Mouse (Mus musculus): Measurements from ENCODE around the gene Slc35f5.
"Not testable (repeated sequence)": the region's sequence is repeated elsewhere in the genome, so short reads cannot be mapped to it uniquely, and the experiment has no call there.

The Slc35f5 gene

DNA sequence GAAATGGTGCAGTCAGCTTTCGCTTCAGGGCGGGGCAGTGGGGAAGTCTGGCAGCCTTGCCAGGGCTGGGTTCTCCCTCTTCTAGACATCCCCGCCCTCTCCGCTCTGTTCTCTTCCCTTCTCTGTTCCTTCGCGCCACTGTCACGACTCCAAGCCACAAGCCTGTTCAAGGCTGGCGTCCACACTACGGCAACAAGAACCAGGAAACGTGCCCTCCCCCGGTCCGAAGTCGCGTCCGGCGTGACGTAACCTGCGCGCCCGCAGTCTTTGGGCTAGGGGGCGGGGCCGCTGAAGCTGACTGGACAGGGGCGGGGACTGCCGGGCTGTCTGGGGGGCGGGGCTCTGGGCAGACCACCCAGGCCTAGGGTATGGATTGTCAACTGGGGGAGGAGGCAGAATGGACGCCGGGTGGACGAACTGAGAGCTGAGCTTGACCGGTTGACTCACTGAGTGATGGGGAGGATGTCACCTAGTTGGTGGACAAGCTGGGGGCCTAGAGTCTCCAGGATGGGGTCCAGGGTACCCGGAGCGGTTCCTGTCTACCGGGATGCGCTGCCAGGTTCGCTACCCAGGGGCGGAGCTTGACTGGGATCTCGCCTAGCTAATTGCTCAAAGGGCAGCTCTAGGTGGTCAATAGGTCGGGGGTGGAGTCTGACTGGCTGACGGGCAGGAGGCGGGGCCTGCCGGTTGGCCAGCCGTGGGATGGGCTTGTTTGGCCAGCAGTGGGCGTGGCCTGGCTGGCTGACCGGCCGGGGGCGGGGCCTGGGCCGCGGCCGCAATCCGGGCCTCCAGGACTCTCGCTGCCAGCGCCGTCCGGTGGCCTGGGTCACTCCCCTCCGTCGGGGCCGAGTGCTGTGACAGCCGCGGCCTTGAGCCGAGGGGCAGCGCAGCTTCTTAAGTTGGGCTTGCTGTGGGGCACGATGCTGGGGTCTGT, at the start of gene Slc35f5:
Gene Slc35f5, plus strand, starts transcription at position 337 of the 934 bp plus-strand sequence.
- in situ Hi-C loops (cut with MboI, MseI): loop anchor here (5.0 kb wide), 1 partner anchor 128 kb away; no protein-coding TSS in a partner anchor

GRCm38 (mm10) chr1:125514706-125515105, 45.7 kb upstream of the Slc35f5 start:
- in situ Hi-C loops (cut with MboI, MseI): no loop called here

- in situ Hi-C loops (cut with MboI, MseI): no loop called here
These were observed 43.3 kb upstream of the Slc35f5 start for GRCm38 (mm10) chr1:125516910-125517659.

DNA sequence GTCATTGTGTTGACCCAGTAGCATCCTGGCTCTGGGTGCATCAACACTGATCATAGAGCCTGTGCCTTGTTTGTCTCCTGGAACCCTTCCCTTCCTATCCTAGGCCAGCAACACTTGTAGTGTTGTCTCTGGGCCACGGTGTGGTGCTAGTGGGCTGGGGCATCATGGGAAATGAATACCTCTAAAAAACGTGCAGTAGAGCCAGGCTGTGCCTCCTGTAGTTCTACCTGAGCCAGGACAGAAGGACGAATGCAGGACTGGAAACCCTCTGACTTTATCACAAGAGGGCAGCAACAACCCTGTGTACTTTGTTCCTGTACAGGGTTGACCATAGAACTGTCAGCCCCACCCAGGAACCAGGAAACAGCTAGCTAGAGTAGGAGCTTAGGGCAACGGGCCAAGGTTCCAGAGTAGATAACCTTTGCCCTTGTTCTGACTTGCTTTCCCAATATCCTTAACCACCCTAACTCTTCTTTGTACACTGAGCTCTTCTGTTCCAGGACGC, 41.2 kb upstream of the Slc35f5 start:
- in situ Hi-C loops (cut with MboI, MseI): no loop called here

GRCm38 (mm10) chr1:125525965-125526665, 34.3 kb upstream of the Slc35f5 start:
- in situ Hi-C loops (cut with MboI, MseI): no loop called here

DNA sequence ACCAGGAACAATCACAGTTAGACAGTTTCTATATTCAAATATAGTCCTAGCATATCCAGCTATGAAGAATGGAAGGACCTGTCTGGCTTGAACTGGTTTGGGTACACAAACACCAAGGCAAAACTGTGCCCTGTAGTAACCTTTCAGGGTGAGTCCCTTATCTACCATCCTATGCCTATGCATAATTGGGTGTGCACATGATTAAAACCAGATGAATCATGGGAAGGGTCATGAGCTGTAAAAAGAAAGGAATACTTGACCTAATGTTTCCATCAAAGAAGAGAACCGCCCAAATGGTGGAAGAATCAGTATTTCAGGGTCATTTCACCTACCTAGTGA, 33.8 kb upstream of the Slc35f5 start:
- in situ Hi-C loops (cut with MboI, MseI): no loop called here

GRCm38 (mm10) chr1:125527364-125527763, 33.0 kb upstream of the Slc35f5 start:
- in situ Hi-C loops (cut with MboI, MseI): no loop called here

DNA sequence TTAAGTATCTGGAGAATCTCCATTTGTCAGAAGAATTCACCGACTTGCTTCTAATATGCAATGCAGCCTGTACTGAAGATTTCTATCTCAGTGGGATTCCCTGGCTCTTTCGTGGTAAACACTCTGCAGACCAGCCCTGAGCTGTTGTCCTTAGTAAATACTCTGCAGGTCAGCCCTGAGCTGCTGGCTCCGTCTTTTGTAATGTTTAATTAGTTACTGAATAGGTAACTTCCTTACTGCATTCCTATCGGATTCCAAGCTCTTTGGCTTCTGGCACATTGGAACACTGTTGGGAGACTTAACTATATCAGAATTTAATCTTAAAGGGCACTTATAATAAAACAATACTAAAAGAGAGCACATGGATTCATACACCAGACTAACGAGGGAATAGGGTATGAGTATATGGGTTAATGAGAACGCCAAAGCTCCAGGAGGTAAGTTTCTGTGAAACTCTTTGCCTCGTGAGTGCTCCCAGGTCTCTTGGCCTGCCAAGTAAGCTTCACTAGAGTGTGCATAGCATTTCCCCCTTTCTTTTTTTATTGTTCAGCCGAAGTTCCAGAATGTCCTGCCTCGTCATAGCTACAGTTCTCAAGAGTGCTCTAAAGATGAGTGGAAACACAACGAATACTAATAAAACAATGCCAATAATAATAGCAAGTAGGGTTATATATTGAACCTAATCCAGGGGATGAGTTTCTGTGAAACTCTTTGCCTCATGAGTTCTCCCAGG, 27.0 kb upstream of the Slc35f5 start:
- in situ Hi-C loops (cut with MboI, MseI): not testable (repeated sequence)

DNA sequence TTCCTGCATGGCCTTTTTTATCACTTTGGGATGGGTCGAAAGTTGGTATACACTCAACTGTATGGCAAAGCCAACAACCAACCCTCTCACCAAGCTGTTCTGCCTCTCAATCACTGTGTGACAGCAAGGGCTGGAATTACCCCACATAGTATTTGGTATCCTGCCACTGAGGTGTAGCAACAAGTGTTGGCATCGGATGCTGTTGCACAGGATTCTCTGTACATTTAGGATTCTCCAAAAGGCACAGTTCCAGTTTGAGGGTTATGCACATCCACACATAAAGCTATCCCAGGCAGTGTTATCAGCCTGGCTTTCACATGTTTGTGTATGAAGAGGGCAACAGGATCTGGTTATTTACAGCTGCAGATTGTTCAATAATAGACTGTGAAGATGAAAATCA, 23.3 kb upstream of the Slc35f5 start:
- in situ Hi-C loops (cut with MboI, MseI): no loop called here

- in situ Hi-C loops (cut with MboI, MseI): no loop called here
These were observed 22.6 kb upstream of the Slc35f5 start for GRCm38 (mm10) chr1:125537776-125538175.

GRCm38 (mm10) chr1:125539312-125539711, 21.1 kb upstream of the Slc35f5 start:
- in situ Hi-C loops (cut with MboI, MseI): no loop called here

DNA sequence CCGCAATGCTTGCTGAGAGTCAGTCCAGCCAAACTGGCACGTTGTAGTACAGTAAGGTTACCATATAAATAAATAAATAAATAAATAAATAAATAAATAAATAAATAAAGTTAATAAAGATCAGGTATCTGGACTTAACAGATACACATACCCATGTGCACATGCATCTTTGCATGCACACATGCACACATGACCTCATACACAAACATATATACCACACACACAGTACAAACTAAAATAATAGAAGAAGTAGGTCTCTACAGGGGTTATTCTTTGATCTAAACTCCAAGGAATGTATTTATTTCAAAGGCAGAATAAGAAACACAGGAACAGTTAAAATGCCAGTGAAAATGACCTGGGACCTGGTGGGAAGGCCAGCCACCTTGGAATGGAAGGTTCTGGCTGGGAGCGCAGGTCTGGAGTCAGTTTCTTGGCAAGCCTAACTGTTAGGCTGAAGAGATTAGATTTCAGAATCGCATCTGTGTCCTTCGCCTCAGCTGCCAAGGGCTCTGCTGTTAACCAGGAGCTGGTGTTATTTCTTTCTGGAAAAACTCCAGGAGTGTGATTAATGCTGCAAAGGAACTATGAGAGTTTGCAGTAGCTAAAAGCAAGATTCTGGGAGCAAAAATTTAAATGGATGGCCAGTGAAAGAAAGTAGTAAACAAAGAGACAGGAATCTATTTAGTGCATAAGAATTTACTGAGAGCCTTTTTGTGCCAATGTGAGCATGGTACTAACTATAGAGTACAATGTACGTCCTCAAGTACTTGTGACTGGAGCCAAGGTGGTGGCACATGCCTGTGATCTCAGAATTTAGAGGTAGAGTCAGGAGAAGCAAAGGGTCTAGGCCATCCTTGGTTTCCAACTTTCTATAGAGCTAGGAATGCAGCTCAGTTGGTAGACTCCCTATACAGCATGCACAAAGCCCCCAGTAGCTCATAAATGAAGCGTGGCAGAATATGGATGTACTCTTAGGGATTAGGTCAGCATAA, 18.1 kb upstream of the Slc35f5 start:
- in situ Hi-C loops (cut with MboI, MseI): no loop called here

- in situ Hi-C loops (cut with MboI, MseI): no loop called here
These were observed 10.5 kb upstream of the Slc35f5 start for GRCm38 (mm10) chr1:125549872-125550271.

- in situ Hi-C loops (cut with MboI, MseI): no loop called here
These were observed 10.0 kb upstream of the Slc35f5 start for GRCm38 (mm10) chr1:125550359-125550758.

DNA sequence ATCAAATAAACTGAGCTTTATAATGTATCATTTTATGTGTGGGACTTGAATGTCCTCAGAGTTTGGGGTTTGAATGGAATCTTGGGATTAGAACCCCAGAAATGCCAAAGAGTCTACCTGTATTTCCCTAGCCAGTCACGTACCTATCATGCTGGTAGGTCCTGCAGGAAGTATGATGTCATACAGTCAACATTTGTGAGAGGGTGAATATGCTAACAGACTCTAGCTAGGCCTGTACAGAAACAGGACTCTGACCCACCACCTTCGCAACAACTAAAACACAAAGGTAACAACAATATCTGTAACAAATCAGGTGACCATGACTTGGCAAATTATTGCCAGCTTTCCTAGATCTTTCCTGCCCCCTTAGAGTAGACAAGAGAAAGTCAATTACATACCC, 8.8 kb upstream of the Slc35f5 start:
- in situ Hi-C loops (cut with MboI, MseI): no loop called here

DNA sequence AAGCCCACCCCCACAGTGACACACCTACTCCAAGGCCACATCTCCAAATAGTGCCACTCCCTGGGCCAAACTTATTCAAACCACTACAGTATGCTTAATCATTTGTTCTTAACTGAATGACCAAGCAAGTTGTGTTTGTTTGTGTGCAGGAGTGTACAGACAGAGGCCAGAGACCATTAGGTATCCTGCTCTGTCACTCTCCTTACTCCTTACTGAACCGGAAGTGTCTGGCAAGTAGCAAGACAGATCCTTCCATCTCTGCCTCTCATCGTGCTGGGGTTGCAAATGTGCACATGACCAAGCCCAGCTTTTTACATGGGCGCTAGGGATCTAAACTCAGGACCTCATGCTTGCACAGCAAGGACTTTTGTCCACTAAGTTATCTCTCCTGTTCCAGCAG, 1.1 kb upstream of the Slc35f5 start:
- in situ Hi-C loops (cut with MboI, MseI): no loop called here

- in situ Hi-C loops (cut with MboI, MseI): loop anchor here (5.0 kb wide), 1 partner anchor 127 kb away; no protein-coding TSS in a partner anchor
These were observed 674 bp upstream of the Slc35f5 start for GRCm38 (mm10) chr1:125559721-125560120.

DNA sequence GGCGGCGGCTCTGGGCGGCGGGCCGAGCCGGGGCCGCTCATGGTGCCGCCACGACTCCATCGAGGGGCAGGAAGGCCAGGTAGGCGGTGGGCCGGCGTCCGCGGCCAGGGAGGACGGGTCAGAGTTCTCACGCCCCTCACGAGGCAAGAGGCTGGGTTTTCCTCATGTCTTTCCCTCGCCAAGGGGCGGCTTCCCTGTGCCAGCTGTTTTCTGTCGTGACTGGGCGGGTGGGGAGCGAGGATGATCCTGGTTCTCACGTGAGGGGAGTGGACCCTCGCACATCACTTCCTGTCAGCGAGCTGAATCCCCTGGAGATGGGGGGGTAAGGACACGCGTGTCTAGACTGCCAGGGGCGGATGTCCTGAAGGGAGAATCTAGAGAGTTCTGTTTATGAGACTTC, 811 bp downstream of the Slc35f5 start:
- in situ Hi-C loops (cut with MboI, MseI): loop anchor here (5.0 kb wide), 1 partner anchor 129 kb away; no protein-coding TSS in a partner anchor

- in situ Hi-C loops (cut with MboI, MseI): loop anchor here (5.0 kb wide), 1 partner anchor 130 kb away; no protein-coding TSS in a partner anchor
These were observed 1.4 kb downstream of the Slc35f5 start for GRCm38 (mm10) chr1:125561841-125562240.

DNA sequence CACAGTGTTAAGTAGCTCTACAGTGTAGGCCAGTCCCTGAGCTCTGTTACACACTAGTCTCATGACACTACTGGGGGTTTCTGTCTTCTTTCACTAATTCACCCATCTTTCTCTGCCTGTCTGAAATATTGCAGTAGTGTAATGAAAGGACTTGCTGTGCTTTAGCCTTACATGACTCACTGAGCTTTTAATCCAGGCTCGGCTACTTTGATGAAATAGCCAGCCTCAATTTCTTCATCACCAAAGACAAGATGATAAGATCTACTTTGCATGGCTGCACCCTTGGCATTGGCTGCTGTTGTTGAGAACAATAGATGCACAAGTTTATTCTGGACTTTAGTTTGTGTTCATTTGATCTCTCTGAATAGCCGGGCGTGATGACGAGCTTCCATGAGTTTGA, 7.7 kb downstream of the Slc35f5 start:
- in situ Hi-C loops (cut with MboI, MseI): no loop called here
